Mouse (Mus musculus) lung, postnatal 0 days (tissue): Measurements from ENCODE around the gene Dclk2.

ENCODE experiments used
- CTCF ChIP-seq: IDR thresholded peaks from 2 replicates; pipeline ENCODE4 v1.5.1; 2016; ENCODE audit warnings: antibody characterized with exemption, mild to moderate bottlenecking
- EP300 ChIP-seq: IDR thresholded peaks from 2 replicates; pipeline ENCODE4 v1.6.1; 2016; ENCODE audit warnings: antibody characterized with exemption, mild to moderate bottlenecking, control low read depth

GRCm38 (mm10) chr3:86834341-86834740 is 86.3 kb downstream of the Dclk2 start:
- TF ChIP-seq CTCF (no peak), EP300 (no peak)
